12 mouse cellular contexts compared by ENCODE assay signal in the genomic region with DNA sequence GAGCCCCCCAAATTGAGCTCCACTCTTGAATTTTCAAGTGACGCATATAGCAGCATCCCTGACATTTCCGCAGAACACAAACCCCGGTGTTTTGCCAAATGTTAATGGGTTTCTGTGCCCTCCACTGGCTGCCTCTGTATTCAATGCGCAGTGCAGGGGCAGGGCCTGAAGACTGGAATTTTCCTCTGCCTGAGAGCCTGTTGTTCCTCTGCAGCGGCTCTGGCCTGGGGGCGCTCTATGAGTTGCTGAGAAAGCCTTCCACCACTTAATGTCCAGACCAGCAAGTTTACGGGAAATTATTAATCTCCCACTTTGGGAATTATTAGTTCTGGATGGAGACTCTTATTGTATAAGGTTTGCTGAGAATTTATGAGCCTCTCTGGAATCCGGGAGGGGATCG. TPM values are rescaled to one million over a fixed set of nuclear protein-coding genes. Genes with fewer than 3 reads are reported as not detected.
DNase-seq lines count a peak whose midpoint lies in the region; ATAC-seq and TF ChIP-seq lines count a peak whose summit lies in the region.
"Had no signal": no experiment of that assay in that cellular context is flagged by ENCODE, and none has a peak within 500 bp of the region (broad histone marks: within the 10 kb centered on the region; RNA-seq: fewer than 3 reads in every experiment).

No protein-coding gene starts in this region.

- TF ChIP-seq POLR2A in olfactory bulb, adult 2 months (IDR thresholded peaks at IDR 0.05; ENCODE audit: insufficient read depth, low read depth, low read length) = no peak

- DNase-seq in embryonic facial prominence, embryonic 11.5 days (ENCODE audit: low spot score) = peak; percentile 37
- no peak for DNase-seq in embryonic facial prominence, embryonic 10.5 days (ENCODE audit: low spot score)
- DNase-seq in lung, embryonic 14.5 days = peak; percentile 66
- DNase-seq in lung, postnatal 25 days (ENCODE audit: low spot score) = no peak
- no peak for DNase-seq in urinary bladder, postnatal 4 days (ENCODE audit: low spot score in 2 of 2)
- no peak for DNase-seq in testis, postnatal 14 days (ENCODE audit: low spot score)
- DNase-seq: adrenal gland, postnatal 14 days; cerebellum, adult 9-10 months had no signal

- H3K27me3 ChIP-seq in embryonic facial prominence, embryonic 11.5 days (ENCODE audit: control insufficient read depth, insufficient read depth, low read length) = no peaks in the 10 kb centered on the region
- H3K27me3 ChIP-seq in embryonic facial prominence, embryonic 10.5 days (replicated peaks; ENCODE audit: low read depth, poor library complexity, severe bottlenecking) = no peaks in the 10 kb centered on the region
- no peaks in the 10 kb centered on the region for H3K27me3 ChIP-seq in lung, embryonic 14.5 days (ENCODE audit: insufficient read depth, low read length)
- H3K27me3 ChIP-seq in intestine, embryonic 15.5 days (replicated peaks) = no peaks in the 10 kb centered on the region

- H3K9ac ChIP-seq in embryonic facial prominence, embryonic 11.5 days (replicated peaks; ENCODE audit: low read length) = no peak overlapping the region
- no peak overlapping the region for H3K9ac ChIP-seq in lung, embryonic 14.5 days
- H3K9ac ChIP-seq in intestine, embryonic 15.5 days = no peak overlapping the region

- TF ChIP-seq CTCF in lung, embryonic 14.5 days (IDR thresholded peaks at IDR 0.05; ENCODE audit: low read depth) = peak; percentile 45
- TF ChIP-seq CTCF in olfactory bulb, adult 2 months (IDR thresholded peaks at IDR 0.05; ENCODE audit: insufficient read depth, low read depth, low read length) = 0 out of 2 replicates have a peak, but pooled peaks have one; percentile 12

- ATAC-seq in embryonic facial prominence, embryonic 11.5 days (replicated peaks; ENCODE audit: insufficient number of reproducible peaks, low FRiP score, low TSS enrichment, low read depth) = no peak
- ATAC-seq in lung, embryonic 14.5 days (ENCODE audit: insufficient read depth) = no peak
- peak; percentile 42; the same call in 1 of the 2 replicates for ATAC-seq in intestine, embryonic 15.5 days
- ATAC-seq: hindbrain, embryonic 16.5 days had no signal

- no peak overlapping the region for H3K4me2 ChIP-seq in embryonic facial prominence, embryonic 11.5 days (ENCODE audit: low read depth, low read length)
- no peak overlapping the region for H3K4me2 ChIP-seq in lung, embryonic 14.5 days
- no peak overlapping the region for H3K4me2 ChIP-seq in intestine, embryonic 15.5 days (replicated peaks)

- H3K9me3 ChIP-seq in embryonic facial prominence, embryonic 11.5 days (replicated peaks; ENCODE audit: control insufficient read depth, low read length) = no peaks in the 10 kb centered on the region
- no peaks in the 10 kb centered on the region for H3K9me3 ChIP-seq in embryonic facial prominence, embryonic 10.5 days
- no peaks in the 10 kb centered on the region for H3K9me3 ChIP-seq in lung, embryonic 14.5 days (ENCODE audit: low read depth, low read length)
- H3K9me3 ChIP-seq in intestine, embryonic 15.5 days = no peaks in the 10 kb centered on the region
- H3K9me3 ChIP-seq: forebrain, embryonic 10.5 days had no signal

- no peaks in the 10 kb centered on the region for H3K36me3 ChIP-seq in embryonic facial prominence, embryonic 11.5 days (replicated peaks; ENCODE audit: control insufficient read depth, insufficient read depth, low read depth, low read length)
- H3K36me3 ChIP-seq in embryonic facial prominence, embryonic 10.5 days (replicated peaks) = no peaks in the 10 kb centered on the region
- no peaks in the 10 kb centered on the region for H3K36me3 ChIP-seq in lung, embryonic 14.5 days (ENCODE audit: insufficient read depth)
- H3K36me3 ChIP-seq in intestine, embryonic 15.5 days = no peaks in the 10 kb centered on the region
- H3K36me3 ChIP-seq: forebrain, embryonic 10.5 days had no signal

- no peak overlapping the region for H3K27ac ChIP-seq in embryonic facial prominence, embryonic 11.5 days (replicated peaks; ENCODE audit: low read depth, low read length)
- no peak overlapping the region for H3K27ac ChIP-seq in embryonic facial prominence, embryonic 10.5 days (replicated peaks)
- H3K27ac ChIP-seq in lung, embryonic 14.5 days (ENCODE audit: low read depth) = peak overlapping the region; percentile 8; the same call in 1 of the 2 replicates
- H3K27ac ChIP-seq in intestine, embryonic 15.5 days = peak overlapping the region; percentile 54
- H3K27ac ChIP-seq in olfactory bulb, adult 2 months (ENCODE audit: insufficient read depth, low read depth, low read length) = no peak overlapping the region
- H3K27ac ChIP-seq: forebrain, embryonic 10.5 days had no signal

- 58% methylated on average over 9 of the region's 9 CpGs for WGBS in embryonic facial prominence, embryonic 11.5 days
- WGBS in embryonic facial prominence, embryonic 10.5 days = 67% methylated on average over 9 of the region's 9 CpGs
- 47% methylated on average over 9 of the region's 9 CpGs for WGBS in lung, embryonic 14.5 days
- 24% methylated on average over 9 of the region's 9 CpGs for WGBS in intestine, embryonic 15.5 days
- WGBS in olfactory bulb, adult 2 months = 52% methylated on average over 9 of the region's 9 CpGs

- no peak overlapping the region for H3K4me3 ChIP-seq in embryonic facial prominence, embryonic 11.5 days (ENCODE audit: low read depth, low read length)
- H3K4me3 ChIP-seq in embryonic facial prominence, embryonic 10.5 days = no peak overlapping the region
- H3K4me3 ChIP-seq in lung, embryonic 14.5 days (ENCODE audit: low read depth, low read length) = no peak overlapping the region
- no peak overlapping the region for H3K4me3 ChIP-seq in intestine, embryonic 15.5 days (replicated peaks)
- no peak overlapping the region for H3K4me3 ChIP-seq in olfactory bulb, adult 2 months (ENCODE audit: insufficient read depth, low read depth, low read length)
- H3K4me3 ChIP-seq: forebrain, embryonic 10.5 days had no signal

- no peaks in the 10 kb centered on the region for H3K4me1 ChIP-seq in embryonic facial prominence, embryonic 11.5 days (ENCODE audit: control insufficient read depth, insufficient read depth, low read length)
- H3K4me1 ChIP-seq in embryonic facial prominence, embryonic 10.5 days = peaks cover 20% of the 10 kb centered on the region
- H3K4me1 ChIP-seq in lung, embryonic 14.5 days (ENCODE audit: insufficient read depth) = 0 out of 2 replicates have a peak, but pooled peaks cover 4% of the 10 kb centered on the region
- H3K4me1 ChIP-seq in intestine, embryonic 15.5 days (replicated peaks) = peaks cover 7% of the 10 kb centered on the region
- no peaks in the 10 kb centered on the region for H3K4me1 ChIP-seq in olfactory bulb, adult 2 months (ENCODE audit: control insufficient read depth, insufficient read depth, low read length)

RNA-seq across cellular contexts. Expression of gene Ankrd60, which starts 14.0 kb away (rescaled TPM):
- not detected in 2 replicates for polyA plus RNA-seq in embryonic facial prominence, embryonic 11.5 days (2014; fragmentation: Nextera tagmentation; extraction: Ambion mirVana)
- polyA plus RNA-seq in embryonic facial prominence, embryonic 10.5 days (2016; fragmentation: Nextera tagmentation; extraction: Ambion mirVana) = not detected in 2 replicates
- polyA plus RNA-seq in lung, embryonic 14.5 days (2014; fragmentation: Nextera tagmentation; extraction: Ambion mirVana) = not detected in 2 replicates
- not detected in 2 replicates for polyA plus RNA-seq in intestine, embryonic 15.5 days (2015; fragmentation: Nextera tagmentation; extraction: Ambion mirVana)
- polyA plus RNA-seq in olfactory bulb, adult 2 months (2012; ENCODE audit: insufficient read depth, insufficient read length, low replicate concordance, missing spikeins) = not detected in 2 replicates
- polyA plus RNA-seq: forebrain, embryonic 10.5 days; hindbrain, embryonic 16.5 days had no signal

RNA-seq across cellular contexts. Expression of gene 1700021F07Rik, which starts 41.8 kb away (rescaled TPM):
- polyA plus RNA-seq in embryonic facial prominence, embryonic 11.5 days (2014; fragmentation: Nextera tagmentation; extraction: Ambion mirVana) = not detected in 2 replicates
- polyA plus RNA-seq in embryonic facial prominence, embryonic 10.5 days (2016; fragmentation: Nextera tagmentation; extraction: Ambion mirVana) = not detected in 2 replicates
- not detected in 2 replicates for polyA plus RNA-seq in lung, embryonic 14.5 days (2014; fragmentation: Nextera tagmentation; extraction: Ambion mirVana)
- not detected in 2 replicates for polyA plus RNA-seq in intestine, embryonic 15.5 days (2015; fragmentation: Nextera tagmentation; extraction: Ambion mirVana)
- polyA plus RNA-seq in olfactory bulb, adult 2 months (2012; ENCODE audit: insufficient read depth, insufficient read length, low replicate concordance, missing spikeins) = not detected in 2 replicates
- polyA plus RNA-seq: forebrain, embryonic 10.5 days; hindbrain, embryonic 16.5 days had no signal

Comparison
In these comparisons a context has a peak if more than half of its experiments do, and no peak if none do; other contexts are left out.
1. DNase-seq: peak in embryonic facial prominence, embryonic 11.5 days (single experiment) and lung, embryonic 14.5 days (single experiment); none in embryonic facial prominence, embryonic 10.5 days (single experiment), lung, postnatal 25 days (single experiment), urinary bladder, postnatal 4 days (0 of 2) and testis, postnatal 14 days (single experiment).
2. H3K27ac ChIP-seq: peak in lung, embryonic 14.5 days (single experiment) and intestine, embryonic 15.5 days (single experiment); none in embryonic facial prominence, embryonic 11.5 days (single experiment), embryonic facial prominence, embryonic 10.5 days (single experiment) and olfactory bulb, adult 2 months (single experiment).